Mouse (Mus musculus) MEL (cell line): ENCODE results near the gene Alg1. TPM values are rescaled to one million over a fixed set of nuclear protein-coding genes. Genes with fewer than 3 reads are reported as not detected.

Source experiments
- DNase-seq: peaks from one replicate; pipeline ENCODE4 v3.0.0; 2011; ENCODE audit warnings: low read depth, low spot score
- H3K27ac ChIP-seq: 2 replicates; pipeline ENCODE4 v1.5.1; 2012; ENCODE audit warnings: low read depth, mild to moderate bottlenecking, control low read depth, low read length, moderate library complexity; ENCODE audit not compliant: control insufficient read depth
- H3K27me3 ChIP-seq, 2 experiments: fragments of 150-350 bp in 1 of 2; sonication (generic) in 1 of 2; 2 replicates each; pipeline ENCODE4 v1.6.1; 2012; ENCODE audit warnings: low read length in 2 of 2, mild to moderate bottlenecking in 2 of 2, improper control_type of control experiment in 1 of 2, moderate library complexity in 1 of 2; ENCODE audit not compliant: insufficient read depth in 2 of 2, control insufficient read depth in 1 of 2
- H3K36me3 ChIP-seq, 2 experiments: 2 replicates each; pipeline ENCODE4 v1.6.1; 2012 to 2014; ENCODE audit warnings: low read length in 2 of 2, improper control_type of control experiment in 1 of 2, inconsistent platforms in 1 of 2, mild to moderate bottlenecking in 1 of 2; ENCODE audit not compliant: insufficient read depth in 2 of 2, control insufficient read depth in 1 of 2
- H3K4me1 ChIP-seq, 2 experiments: fragments of 150-350 bp in 1 of 2; sonication (generic) in 1 of 2; 2 replicates each; pipeline ENCODE4 v1.6.1; 2012; ENCODE audit warnings: low read length in 2 of 2, improper control_type of control experiment in 1 of 2, mild to moderate bottlenecking in 1 of 2; ENCODE audit not compliant: insufficient read depth in 2 of 2, control insufficient read depth in 1 of 2
- H3K4me3 ChIP-seq, 2 experiments: fragments of 150-350 bp in 1 of 2; sonication (generic) in 1 of 2; 2 replicates each; pipeline ENCODE4 v1.5.1; 2012; ENCODE audit warnings: low read depth in 2 of 2, low read length in 2 of 2, mild to moderate bottlenecking in 2 of 2, moderate library complexity in 2 of 2, control low read depth in 1 of 2, improper control_type of control experiment in 1 of 2; ENCODE audit not compliant: control insufficient read depth in 1 of 2, insufficient read depth in 1 of 2
- H3K79me2 ChIP-seq: 2 replicates; pipeline ENCODE4 v1.6.1; 2012; ENCODE audit warnings: mild to moderate bottlenecking, low read length, moderate library complexity; ENCODE audit not compliant: control insufficient read depth, poor library complexity, insufficient read depth
- H3K9ac ChIP-seq: 2 replicates; pipeline ENCODE4 v1.6.1; 2012; ENCODE audit warnings: low read depth, mild to moderate bottlenecking, control low read depth, low read length, moderate library complexity; ENCODE audit not compliant: control insufficient read depth, poor library complexity, severe bottlenecking
- H3K9me3 ChIP-seq: fragments of 150-350 bp; sonication (generic); replicated peaks from 2 replicates; pipeline ENCODE4 v1.6.1; 2012; ENCODE audit warnings: mild to moderate bottlenecking, low read length, improper control_type of control experiment, moderate library complexity; ENCODE audit not compliant: insufficient read depth
- CTCF ChIP-seq, 3 experiments: IDR thresholded peaks in 2 of 3; conservative IDR thresholded peaks in 1 of 3; 2 replicates each; pipeline ENCODE4 v1.5.1; 2011 to 2012; ENCODE audit warnings: low read length in 3 of 3, low read depth in 2 of 3, mild to moderate bottlenecking in 2 of 3, improper control_type of control experiment in 1 of 3, inconsistent platforms in 1 of 3, mixed read lengths in 1 of 3, moderate library complexity in 1 of 3; ENCODE audit not compliant: control insufficient read depth in 1 of 3, insufficient read depth in 1 of 3, poor library complexity in 1 of 3, severe bottlenecking in 1 of 3
- EP300 ChIP-seq, 2 experiments: IDR thresholded peaks; 2 replicates each; pipeline ENCODE4 v1.6.1; 2011; ENCODE audit warnings: improper control_type of control experiment in 2 of 2, low read length in 2 of 2, low read depth in 1 of 2, mild to moderate bottlenecking in 1 of 2
- HCFC1 ChIP-seq: IDR thresholded peaks from 2 replicates; pipeline ENCODE4 v1.6.1; 2012; ENCODE audit warnings: low read depth, mild to moderate bottlenecking, inconsistent platforms, low read length, improper control_type of control experiment, moderate library complexity
- MYC ChIP-seq: IDR thresholded peaks from 2 replicates; pipeline ENCODE4 v1.6.1; 2011; ENCODE audit warnings: low read depth, mild to moderate bottlenecking, low read length, improper control_type of control experiment, moderate library complexity
- POLR2AphosphoS5 ChIP-seq: IDR thresholded peaks from 2 replicates; pipeline ENCODE4 v1.6.1; 2012; ENCODE audit warnings: low read depth, borderline replicate concordance, mild to moderate bottlenecking, inconsistent platforms, low read length, moderate library complexity, mixed read lengths
- RAD21 ChIP-seq: IDR thresholded peaks from 2 replicates; pipeline ENCODE4 v1.6.1; 2011; ENCODE audit warnings: mild to moderate bottlenecking, low read depth, low read length, improper control_type of control experiment
- SIN3A ChIP-seq: IDR thresholded peaks from 2 replicates; pipeline ENCODE4 v1.6.1; 2012; ENCODE audit warnings: low read length, improper control_type of control experiment, inconsistent platforms
- SMC3 ChIP-seq: IDR thresholded peaks from 2 replicates; pipeline ENCODE4 v1.6.1; 2011; ENCODE audit warnings: low read depth, low read length, improper control_type of control experiment
- UBTF ChIP-seq: IDR thresholded peaks from 2 replicates; pipeline ENCODE4 v1.6.1; 2012; ENCODE audit warnings: low read depth, mild to moderate bottlenecking, inconsistent platforms, low read length, improper control_type of control experiment, moderate library complexity, borderline replicate concordance; ENCODE audit not compliant: insufficient read depth
- USF2 ChIP-seq, 2 experiments: IDR thresholded peaks; 2 replicates each; pipeline ENCODE4 v1.6.1; 2011 to 2012; ENCODE audit warnings: improper control_type of control experiment in 2 of 2, low read length in 2 of 2, borderline replicate concordance in 1 of 2, inconsistent platforms in 1 of 2, low read depth in 1 of 2, mild to moderate bottlenecking in 1 of 2; ENCODE audit not compliant: insufficient read depth in 1 of 2
- polyA plus RNA-seq, 2 experiments: library from polyadenylated mRNA; stranded (reverse) in 1 of 2; unstranded in 1 of 2; fragments of >175 nt in 1 of 2; fragments of >200 nt in 1 of 2; gene quantifications; 2 replicates each; pipeline versions ENCODE4 v1.2.1 to v1.2.4; 2012; ENCODE audit warnings: low replicate concordance in 2 of 2, low read depth in 1 of 2; ENCODE audit not compliant: insufficient read length in 2 of 2, insufficient read depth in 1 of 2, missing spikeins in 1 of 2
- total RNA-seq: library from RNA; depleted of rRNA; stranded (reverse); fragments of 300-350 nt; gene quantifications from 2 replicates; pipeline ENCODE4 v1.2.3, GENCODE M21; 2012

Gene Alg1
- total and polyA plus RNA-seq, 3 experiments, result 42.9 to 46.4 TPM; not detected in 1

- no peaks in the 10 kb centered on the region; a peak in 2 of 4 replicates for H3K36me3 ChIP-seq
- TF ChIP-seq USF2 (IDR thresholded peaks at IDR 0.05; ENCODE audit: borderline replicate concordance in 1 of 2, insufficient read depth in 1 of 2, low read depth in 1 of 2, low read length in 2 of 2) (no peak), HCFC1 (no peak)
- no peak for DNase-seq
These were observed 8.9 kb downstream of the Alg1 start for GRCm38 (mm10) chr16:5242355-5242754.

GRCm38 (mm10) chr16:5242882-5243281 lies 9.5 kb downstream of the Alg1 start:
- DNase-seq, result no peak
- H3K27ac ChIP-seq, result no peak overlapping the region
- no peak overlapping the region for H3K4me3 ChIP-seq
- H3K9me3 ChIP-seq, result no peaks in the 10 kb centered on the region
- H3K79me2 ChIP-seq, result no peaks in the 10 kb centered on the region
- no peak for TF ChIP-seq EP300 (IDR thresholded peaks at IDR 0.05; ENCODE audit: low read depth in 1 of 2, low read length in 2 of 2)
- no peak for TF ChIP-seq MYC
- no peak for TF ChIP-seq USF2 (IDR thresholded peaks at IDR 0.05; ENCODE audit: borderline replicate concordance in 1 of 2, insufficient read depth in 1 of 2, low read depth in 1 of 2, low read length in 2 of 2)
- no peak for TF ChIP-seq POLR2AphosphoS5
- TF ChIP-seq, all 39 proteins: peak for 0
- Histone ChIP-seq H3K27me3 (no peaks in the 10 kb centered on the region), H3K9ac (no peak overlapping the region), H3K36me3 (no peaks in the 10 kb centered on the region; a peak in 2 of 4 replicates), H3K4me1 (no peaks in the 10 kb centered on the region)

More at GRCm38 (mm10) chr16:5242355-5242754, 8.9 kb downstream of the Alg1 start:
- H3K27me3 ChIP-seq, result no peaks in the 10 kb centered on the region
- no peak overlapping the region for H3K9ac ChIP-seq
- no peak overlapping the region for H3K4me3 ChIP-seq
- H3K4me1 ChIP-seq, result no peaks in the 10 kb centered on the region
- no peak overlapping the region for H3K27ac ChIP-seq
- H3K9me3 ChIP-seq, result no peaks in the 10 kb centered on the region
- no peaks in the 10 kb centered on the region for H3K79me2 ChIP-seq

- no peaks in the 10 kb centered on the region for H3K4me1 ChIP-seq
- no peak overlapping the region for H3K27ac ChIP-seq
- H3K79me2 ChIP-seq, result no peaks in the 10 kb centered on the region
- H3K9me3 ChIP-seq, result no peaks in the 10 kb centered on the region
- H3K27me3 ChIP-seq, result no peaks in the 10 kb centered on the region
- TF ChIP-seq UBTF (no peak), SMC3 (peak; percentile 60), RAD21 (peak; percentile 51), SIN3A (no peak), CTCF (IDR thresholded peaks at IDR 0.05 in 2 of 3, conservative IDR thresholded peaks at IDR 0.05 in 1 of 3; ENCODE audit: control insufficient read depth in 1 of 3, insufficient read depth in 1 of 3, low read depth in 2 of 3, low read length in 3 of 3, poor library complexity in 1 of 3, severe bottlenecking in 1 of 3) (peak; percentile 77 to 95 (median 92))
- H3K9ac ChIP-seq, result no peak overlapping the region
- DNase-seq, result peak; percentile 70
- H3K36me3 ChIP-seq, result peaks cover 0 to 2% of the 10 kb centered on the region in 2 experiments; a peak in 2 of 4 replicates
- H3K4me3 ChIP-seq, result no peak overlapping the region
These were observed 11.0 kb downstream of the Alg1 start for GRCm38 (mm10) chr16:5244411-5244810.
